Mouse (Mus musculus) ES-E14 (cell line): ENCODE data around the gene Slc13a3.

Experiments
- CHD2 ChIP-seq: IDR thresholded peaks from 2 replicates; pipeline ENCODE4 v1.6.1; 2014; ENCODE audit warnings: mild to moderate bottlenecking, low read depth, low read length, inconsistent platforms
- HCFC1 ChIP-seq: IDR thresholded peaks from 2 replicates; pipeline ENCODE4 v1.6.1; 2012; ENCODE audit warnings: low read length, inconsistent platforms, borderline replicate concordance; ENCODE audit not compliant: insufficient read depth
- MAFK ChIP-seq: IDR thresholded peaks from 2 replicates; pipeline ENCODE4 v1.6.1; 2014; ENCODE audit warnings: mild to moderate bottlenecking, low read depth, low read length, inconsistent platforms; ENCODE audit not compliant: insufficient read depth

DNA sequence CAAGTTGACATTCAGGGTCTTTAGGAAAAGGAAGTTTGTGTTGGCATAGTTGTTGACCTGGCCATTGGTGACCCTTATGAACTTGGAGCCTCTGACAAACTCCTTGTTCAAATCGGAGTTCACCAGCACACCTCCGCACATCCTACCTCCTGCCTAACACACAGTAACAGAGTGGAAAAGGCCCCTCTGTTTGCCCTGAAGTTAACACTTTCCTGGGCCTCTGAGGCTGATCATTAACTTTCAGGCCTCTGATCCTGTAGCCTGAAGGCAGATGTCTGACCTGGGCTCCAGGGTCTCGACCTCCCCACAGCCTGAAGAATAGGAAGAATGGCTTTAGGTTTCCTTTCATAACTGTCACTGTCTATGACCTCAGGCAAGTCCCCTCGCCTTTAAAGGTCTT, 31.4 kb downstream of the Slc13a3 start:
- TF ChIP-seq MAFK (no peak), HCFC1 (no peak), CHD2 (no peak)
